ENCODE assay signal across 8 mouse cellular contexts in genomic region chr13:94595701-94596361, GRCm38 (mm10).
DNase-seq lines count a peak whose midpoint lies in the region; ATAC-seq and TF ChIP-seq lines count a peak whose summit lies in the region.

No protein-coding gene starts in this region.

- no peaks in the 10 kb centered on the region for H3K9me3 ChIP-seq in ES-Bruce4 (replicated peaks; ENCODE audit: control insufficient read depth, insufficient read depth, low read length, poor library complexity, severe bottlenecking)
- no peaks in the 10 kb centered on the region for H3K9me3 ChIP-seq in forebrain, embryonic 11.5 days (ENCODE audit: control insufficient read depth, low read length)
- H3K9me3 ChIP-seq in limb, embryonic 11.5 days (ENCODE audit: control insufficient read depth, low read length): no peaks in the 10 kb centered on the region
- no peaks in the 10 kb centered on the region for H3K9me3 ChIP-seq in stomach, postnatal 0 days (ENCODE audit: control insufficient read depth, low read length)

- TF ChIP-seq EP300 in ES-Bruce4 (IDR thresholded peaks at IDR 0.05; ENCODE audit: insufficient read depth, low read depth, low read length): no peak
- TF ChIP-seq EP300 in stomach, postnatal 0 days (optimal IDR thresholded peaks at IDR 0.05): no peak

- ATAC-seq in forebrain, embryonic 11.5 days (replicated peaks; ENCODE audit: low FRiP score): peak; percentile 60; the same call in 1 of the 2 replicates
- ATAC-seq in limb, embryonic 11.5 days (ENCODE audit: insufficient number of reproducible peaks, low FRiP score, low TSS enrichment, low read depth): no peak
- ATAC-seq in stomach, postnatal 0 days (ENCODE audit: low FRiP score, low TSS enrichment): no peak

- no peaks in the 10 kb centered on the region for H3K4me1 ChIP-seq in ES-Bruce4 (ENCODE audit: control insufficient read depth, insufficient read depth, low read length)
- peaks cover 7% of the 10 kb centered on the region for H3K4me1 ChIP-seq in forebrain, embryonic 11.5 days (replicated peaks; ENCODE audit: control insufficient read depth, insufficient read depth, low read length)
- peaks cover 12% of the 10 kb centered on the region for H3K4me1 ChIP-seq in limb, embryonic 11.5 days (ENCODE audit: control insufficient read depth, insufficient read depth, low read length)
- H3K4me1 ChIP-seq in stomach, postnatal 0 days (replicated peaks; ENCODE audit: control insufficient read depth, insufficient read depth): no peaks in the 10 kb centered on the region
- no peaks in the 10 kb centered on the region; the same call in 1 of the 2 replicates for H3K4me1 ChIP-seq in lung, adult 2 months (ENCODE audit: control insufficient read depth, insufficient read depth, low read length)

- H3K4me2 ChIP-seq in forebrain, embryonic 11.5 days (ENCODE audit: low read depth, low read length, severe bottlenecking): peak overlapping the region; percentile 37
- H3K4me2 ChIP-seq in limb, embryonic 11.5 days (ENCODE audit: low read depth, severe bottlenecking): peak overlapping the region; percentile 48
- H3K4me2 ChIP-seq in stomach, postnatal 0 days (replicated peaks; ENCODE audit: low read depth): peak overlapping the region; percentile 39

- peaks cover 11% of the 10 kb centered on the region for H3K27me3 ChIP-seq in ES-Bruce4 (ENCODE audit: control insufficient read depth, insufficient read depth, low read length, poor library complexity, severe bottlenecking)
- H3K27me3 ChIP-seq in forebrain, embryonic 11.5 days (ENCODE audit: control insufficient read depth, insufficient read depth, low read length): peaks cover 77% of the 10 kb centered on the region
- peaks cover 35% of the 10 kb centered on the region for H3K27me3 ChIP-seq in limb, embryonic 11.5 days (ENCODE audit: control insufficient read depth, insufficient read depth, low read length)
- H3K27me3 ChIP-seq in stomach, postnatal 0 days (ENCODE audit: control insufficient read depth, insufficient read depth, low read length): no peaks in the 10 kb centered on the region

- no peaks in the 10 kb centered on the region for H3K36me3 ChIP-seq in ES-Bruce4 (ENCODE audit: control insufficient read depth, insufficient read depth, low read length, poor library complexity, severe bottlenecking)
- no peaks in the 10 kb centered on the region for H3K36me3 ChIP-seq in forebrain, embryonic 11.5 days (ENCODE audit: control insufficient read depth, insufficient read depth, low read length)
- H3K36me3 ChIP-seq in limb, embryonic 11.5 days (ENCODE audit: control insufficient read depth, insufficient read depth, low read length): no peaks in the 10 kb centered on the region
- no peaks in the 10 kb centered on the region for H3K36me3 ChIP-seq in stomach, postnatal 0 days (ENCODE audit: control insufficient read depth, insufficient read depth, low read length)

- no peak for DNase-seq in gastrocnemius, adult 2 months
- no peak for DNase-seq in gastrocnemius, postnatal 36 days
- DNase-seq in forebrain, embryonic 11.5 days (ENCODE audit: low spot score): peak; percentile 68
- DNase-seq in limb, embryonic 11.5 days (ENCODE audit: low spot score): peak; percentile 60
- DNase-seq in stomach, postnatal 0 days (ENCODE audit: low spot score): no peak
- no peak for DNase-seq in cerebellum, adult 8-10 months
- DNase-seq in lung, adult 2 months: no peak

- H3K4me3 ChIP-seq in gastrocnemius, adult 2 months: peak overlapping the region; percentile 56
- H3K4me3 ChIP-seq in ES-Bruce4 (ENCODE audit: low read depth, low read length): peak overlapping the region; percentile 50
- peak overlapping the region; percentile 19 for H3K4me3 ChIP-seq in forebrain, embryonic 11.5 days (ENCODE audit: low read depth, low read length)
- H3K4me3 ChIP-seq in limb, embryonic 11.5 days (ENCODE audit: low read depth, low read length): peak overlapping the region; percentile 23
- peak overlapping the region; percentile 27 for H3K4me3 ChIP-seq in stomach, postnatal 0 days (ENCODE audit: low read depth, low read length)
- no peak overlapping the region for H3K4me3 ChIP-seq in lung, adult 2 months (replicated peaks; ENCODE audit: extremely low read depth, low read depth, low read length)

- H3K9ac ChIP-seq in ES-Bruce4 (ENCODE audit: low read depth, poor library complexity, severe bottlenecking): peak overlapping the region; percentile 70
- no peak overlapping the region for H3K9ac ChIP-seq in forebrain, embryonic 11.5 days (ENCODE audit: low read length)
- H3K9ac ChIP-seq in limb, embryonic 11.5 days (ENCODE audit: low read length): peak overlapping the region; percentile 13; the same call in 1 of the 2 replicates
- no peak overlapping the region for H3K9ac ChIP-seq in stomach, postnatal 0 days (ENCODE audit: low read length)

- intact Hi-C loops in gastrocnemius, adult 2 months (cut with DNase I): no loop called here
- intact Hi-C loops in gastrocnemius, postnatal 36 days (cut with DNase I): no loop called here

- no peak for TF ChIP-seq CTCF in gastrocnemius, adult 2 months (IDR thresholded peaks at IDR 0.05)
- no peak for TF ChIP-seq CTCF in ES-Bruce4 (IDR thresholded peaks at IDR 0.05; ENCODE audit: low read depth, low read length)
- TF ChIP-seq CTCF in stomach, postnatal 0 days (IDR thresholded peaks at IDR 0.05; ENCODE audit: low read depth): no peak
- TF ChIP-seq CTCF in lung, adult 2 months (IDR thresholded peaks at IDR 0.05; ENCODE audit: insufficient read depth, low read length): no peak

- no peak for TF ChIP-seq POLR2A in ES-Bruce4 (IDR thresholded peaks at IDR 0.05; ENCODE audit: insufficient read depth, low read length)
- TF ChIP-seq POLR2A in lung, adult 2 months (IDR thresholded peaks at IDR 0.05; ENCODE audit: borderline replicate concordance, extremely low read depth, low read depth, low read length): no peak

- under 1% methylated on average over 38 of the region's 38 CpGs for WGBS in forebrain, embryonic 11.5 days
- under 1% methylated on average over 38 of the region's 38 CpGs for WGBS in limb, embryonic 11.5 days
- 3% methylated on average over 38 of the region's 38 CpGs for WGBS in stomach, postnatal 0 days
- 4% methylated on average over 38 of the region's 38 CpGs for WGBS in lung, adult 2 months

- H3K27ac ChIP-seq in gastrocnemius, adult 2 months: no peak overlapping the region
- no peak overlapping the region for H3K27ac ChIP-seq in ES-Bruce4 (ENCODE audit: insufficient read depth, low read length)
- H3K27ac ChIP-seq in forebrain, embryonic 11.5 days (ENCODE audit: low read depth, low read length): no peak overlapping the region
- no peak overlapping the region for H3K27ac ChIP-seq in limb, embryonic 11.5 days (replicated peaks; ENCODE audit: low read depth, low read length)
- H3K27ac ChIP-seq in stomach, postnatal 0 days (replicated peaks): no peak overlapping the region

Comparison
In these comparisons a context has a peak if more than half of its experiments do, and no peak if none do; other contexts are left out.
1. DNase-seq: peak in forebrain, embryonic 11.5 days (single experiment) and limb, embryonic 11.5 days (single experiment); none in gastrocnemius, adult 2 months (single experiment), gastrocnemius, postnatal 36 days (0 of 2), stomach, postnatal 0 days (single experiment), cerebellum, adult 8-10 months (single experiment) and lung, adult 2 months (single experiment).
2. H3K9ac ChIP-seq: peak in ES-Bruce4 (single experiment) and limb, embryonic 11.5 days (single experiment); none in forebrain, embryonic 11.5 days (single experiment) and stomach, postnatal 0 days (single experiment).
3. Peak in every context shown above with its lines, with median percentiles within 50 percentile points of each other: H3K4me2 ChIP-seq.